Mouse (Mus musculus): ENCODE data around the gene Gpr1. TPM values are rescaled to one million over a fixed set of nuclear protein-coding genes. Genes with fewer than 3 reads are reported as not detected.
"Not testable (repeated sequence)": the region's sequence is repeated elsewhere in the genome, so short reads cannot be mapped to it uniquely, and the experiment has no call there.

Gpr1 gene
- total RNA-seq, 1 experiment: 1.3 TPM

DNA sequence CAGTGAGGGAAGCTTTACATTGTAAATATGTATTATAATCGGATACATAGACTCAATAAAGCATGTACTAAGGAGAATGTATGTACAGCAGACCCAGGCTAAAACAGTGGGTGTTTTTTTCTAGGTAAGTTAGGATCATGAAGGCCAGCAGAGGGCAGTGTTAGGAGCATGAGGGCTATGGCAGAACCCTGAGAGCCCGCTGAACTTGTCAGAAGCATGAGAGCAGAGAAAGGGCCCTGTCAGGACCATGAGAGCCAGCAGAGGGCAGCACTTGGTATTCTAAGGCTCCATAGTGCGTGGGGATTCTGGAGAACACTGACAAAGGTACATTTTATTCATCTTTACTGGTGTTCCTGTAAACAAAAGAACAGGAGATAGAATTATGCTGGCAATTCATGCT lies 33.3 kb downstream of the Gpr1 start:
- TF ChIP-seq HCFC1 (IDR thresholded peaks at IDR 0.05; ENCODE audit: borderline replicate concordance, insufficient read depth, low read length) (no peak), ZC3H11A (IDR thresholded peaks at IDR 0.05; ENCODE audit: borderline replicate concordance, low read depth, low read length) (peak; percentile 31; the same call in 1 of the 2 replicates), ZNF384 (IDR thresholded peaks at IDR 0.05; ENCODE audit: low read depth, low read length) (peak; percentile 85), CHD2 (IDR thresholded peaks at IDR 0.05; ENCODE audit: low read depth, low read length) (no peak)
- in situ Hi-C loops (cut with MboI; ENCODE audit: low sequenced_read_pairs in 2 of 2, unreplicated experiment in 2 of 2): no loop called here
- H3K9me3 ChIP-seq (ENCODE audit: control insufficient read depth, insufficient read depth, low read depth, low read length): no peaks in the 10 kb centered on the region
- peaks cover 25% of the 10 kb centered on the region for H3K36me3 ChIP-seq (ENCODE audit: control insufficient read depth, insufficient read depth, low read length, poor library complexity, severe bottlenecking)
- H3K27ac ChIP-seq (ENCODE audit: insufficient read depth, low read depth, low read length, poor library complexity, severe bottlenecking): no peak overlapping the region
- H3K4me3 ChIP-seq (ENCODE audit: insufficient read depth in 1 of 2, low read depth in 1 of 2, low read length in 2 of 2, poor library complexity in 1 of 2, severe bottlenecking in 1 of 2): no peak overlapping the region
- H3K9ac ChIP-seq (ENCODE audit: insufficient read depth, low read depth, low read length, poor library complexity, severe bottlenecking): no peak overlapping the region
- no peaks in the 10 kb centered on the region for H3K4me1 ChIP-seq (ENCODE audit: control insufficient read depth in 2 of 2, insufficient read depth in 2 of 2, low read length in 2 of 2, poor library complexity in 1 of 2)
- DNase-seq (ENCODE audit: low read depth, low spot score): peak; percentile 98

DNA sequence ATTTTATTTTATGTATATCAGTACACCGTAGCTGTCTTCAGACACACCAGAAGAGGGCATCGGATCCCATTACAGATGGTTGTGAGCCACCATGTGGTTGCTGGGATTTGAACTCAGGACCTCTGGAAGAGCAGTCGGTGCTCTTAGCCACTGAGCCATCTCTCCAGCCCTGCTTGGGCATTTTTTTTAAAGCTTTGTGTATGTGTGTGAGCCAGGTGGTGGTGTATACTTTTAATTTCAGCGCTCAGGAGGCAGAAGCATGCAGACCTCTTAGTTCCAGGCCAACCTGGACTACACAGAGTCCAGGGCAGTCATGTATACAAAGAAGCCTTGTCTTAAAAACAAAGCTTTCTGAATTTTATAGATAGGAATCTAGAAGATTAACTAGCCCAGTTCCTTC lies 33.8 kb downstream of the Gpr1 start:
- H3K9ac ChIP-seq (ENCODE audit: insufficient read depth, low read depth, low read length, poor library complexity, severe bottlenecking); H3K4me3 ChIP-seq (ENCODE audit: insufficient read depth in 1 of 2, low read depth in 1 of 2, low read length in 2 of 2, poor library complexity in 1 of 2, severe bottlenecking in 1 of 2); in situ Hi-C loops (cut with MboI; ENCODE audit: low sequenced_read_pairs in 2 of 2, unreplicated experiment in 2 of 2); H3K27ac ChIP-seq (ENCODE audit: insufficient read depth, low read depth, low read length, poor library complexity, severe bottlenecking); H3K4me1 ChIP-seq (ENCODE audit: control insufficient read depth in 2 of 2, insufficient read depth in 2 of 2, low read length in 2 of 2, poor library complexity in 1 of 2); H3K9me3 ChIP-seq (ENCODE audit: control insufficient read depth, insufficient read depth, low read depth, low read length); DNase-seq (ENCODE audit: low read depth, low spot score): not testable (repeated sequence)
- peaks cover 25% of the 10 kb centered on the region for H3K36me3 ChIP-seq (ENCODE audit: control insufficient read depth, insufficient read depth, low read length, poor library complexity, severe bottlenecking)

DNA sequence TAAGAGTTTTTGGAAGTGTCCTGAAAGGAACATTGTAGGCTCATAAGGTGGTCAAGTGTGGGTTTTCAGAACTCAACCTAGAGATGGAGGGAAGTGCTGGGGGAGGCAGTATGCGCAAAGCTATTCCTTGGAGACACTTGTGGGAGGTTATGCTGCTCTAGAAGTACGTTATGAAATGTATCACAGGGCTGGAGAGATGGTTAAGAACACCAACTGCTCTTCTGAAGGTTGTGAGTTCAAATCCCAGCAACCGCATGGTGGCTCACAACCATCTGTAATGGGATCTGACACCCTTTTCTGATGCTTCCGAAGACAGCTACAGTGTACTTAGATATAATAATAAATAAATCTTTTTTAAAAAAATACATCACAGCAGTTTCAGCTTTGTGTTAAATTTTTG lies 34.2 kb downstream of the Gpr1 start:
- no peak for DNase-seq (ENCODE audit: low read depth, low spot score)
- in situ Hi-C loops (cut with MboI; ENCODE audit: low sequenced_read_pairs in 2 of 2, unreplicated experiment in 2 of 2): no loop called here
- Histone ChIP-seq H3K9me3 (ENCODE audit: control insufficient read depth, insufficient read depth, low read depth, low read length) (no peaks in the 10 kb centered on the region), H3K4me3 (ENCODE audit: insufficient read depth in 1 of 2, low read depth in 1 of 2, low read length in 2 of 2, poor library complexity in 1 of 2, severe bottlenecking in 1 of 2) (no peak overlapping the region), H3K36me3 (ENCODE audit: control insufficient read depth, insufficient read depth, low read length, poor library complexity, severe bottlenecking) (peaks cover 25% of the 10 kb centered on the region), H3K27ac (ENCODE audit: insufficient read depth, low read depth, low read length, poor library complexity, severe bottlenecking) (no peak overlapping the region), H3K9ac (ENCODE audit: insufficient read depth, low read depth, low read length, poor library complexity, severe bottlenecking) (no peak overlapping the region), H3K4me1 (ENCODE audit: control insufficient read depth in 2 of 2, insufficient read depth in 2 of 2, low read length in 2 of 2, poor library complexity in 1 of 2) (no peaks in the 10 kb centered on the region)
- TF ChIP-seq MAFK (IDR thresholded peaks at IDR 0.05; ENCODE audit: insufficient read depth, low read depth, low read length) (no peak), CHD2 (IDR thresholded peaks at IDR 0.05; ENCODE audit: low read depth, low read length) (no peak), HCFC1 (IDR thresholded peaks at IDR 0.05; ENCODE audit: borderline replicate concordance, insufficient read depth, low read length) (no peak), ZNF384 (IDR thresholded peaks at IDR 0.05; ENCODE audit: low read depth, low read length) (no peak), ZC3H11A (IDR thresholded peaks at IDR 0.05; ENCODE audit: borderline replicate concordance, low read depth, low read length) (no peak)

GRCm38 (mm10) chr1:63178308-63178707 lies 36.0 kb downstream of the Gpr1 start:
- no peaks in the 10 kb centered on the region for H3K4me1 ChIP-seq (ENCODE audit: control insufficient read depth in 2 of 2, insufficient read depth in 2 of 2, low read length in 2 of 2, poor library complexity in 1 of 2)
- H3K9me3 ChIP-seq (ENCODE audit: control insufficient read depth, insufficient read depth, low read depth, low read length): no peaks in the 10 kb centered on the region
- H3K9ac ChIP-seq (ENCODE audit: insufficient read depth, low read depth, low read length, poor library complexity, severe bottlenecking): peak overlapping the region; percentile 99; the same call in 1 of the 2 replicates
- in situ Hi-C loops (cut with MboI; ENCODE audit: low sequenced_read_pairs in 2 of 2, unreplicated experiment in 2 of 2): no loop called here
- no peak for TF ChIP-seq ZC3H11A (IDR thresholded peaks at IDR 0.05; ENCODE audit: borderline replicate concordance, low read depth, low read length)
- TF ChIP-seq MAFK (IDR thresholded peaks at IDR 0.05; ENCODE audit: insufficient read depth, low read depth, low read length): no peak
- TF ChIP-seq ZNF384 (IDR thresholded peaks at IDR 0.05; ENCODE audit: low read depth, low read length): no peak
- TF ChIP-seq CHD2 (IDR thresholded peaks at IDR 0.05; ENCODE audit: low read depth, low read length): no peak
- H3K4me3 ChIP-seq (ENCODE audit: insufficient read depth in 1 of 2, low read depth in 1 of 2, low read length in 2 of 2, poor library complexity in 1 of 2, severe bottlenecking in 1 of 2): peak overlapping the region; percentile 95 to 98
- DNase-seq (ENCODE audit: low read depth, low spot score): no peak
- H3K36me3 ChIP-seq (ENCODE audit: control insufficient read depth, insufficient read depth, low read length, poor library complexity, severe bottlenecking): peaks cover 25% of the 10 kb centered on the region
- H3K27ac ChIP-seq (ENCODE audit: insufficient read depth, low read depth, low read length, poor library complexity, severe bottlenecking): no peak overlapping the region; the same call in 1 of the 2 replicates

DNA sequence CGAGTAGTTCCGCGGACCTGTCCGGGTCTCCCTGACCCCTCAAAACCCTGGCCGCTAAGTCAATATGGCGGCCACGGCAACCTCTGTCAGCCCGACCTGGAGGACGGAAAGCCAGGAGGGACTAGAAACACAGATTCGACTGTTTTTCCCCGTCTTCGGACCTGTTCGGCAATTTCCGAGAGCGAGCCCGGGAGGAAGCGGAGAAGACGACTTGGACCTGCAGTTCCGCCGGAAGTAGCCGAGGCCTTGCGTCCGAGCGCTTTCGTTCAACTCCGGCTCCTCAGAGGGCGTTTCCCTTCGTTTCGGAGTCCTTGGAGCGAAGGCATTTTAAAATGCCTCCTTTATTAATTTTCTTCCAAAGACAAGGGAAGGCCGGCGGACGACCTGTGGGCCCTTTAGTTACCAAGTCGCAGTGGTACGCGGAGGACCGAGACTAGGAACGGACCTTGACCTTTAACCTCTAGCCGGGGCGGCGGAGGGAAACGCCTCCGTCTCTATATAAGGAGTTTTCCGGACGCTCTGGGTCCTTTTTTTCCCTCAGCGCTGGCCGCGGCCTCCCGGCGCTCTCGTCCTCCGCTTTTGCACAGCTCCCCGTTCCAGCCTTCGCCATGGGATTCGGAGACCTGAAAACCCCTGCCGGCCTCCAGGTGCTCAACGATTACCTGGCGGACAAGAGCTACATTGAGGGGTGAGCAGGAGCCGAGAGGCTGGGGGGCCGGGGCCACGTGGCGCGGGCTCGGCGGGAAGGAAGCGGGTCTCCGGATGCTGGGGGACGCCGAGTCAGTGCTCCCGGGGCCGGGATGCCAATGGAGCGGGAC lies 37.5 kb downstream of the Gpr1 start, which contains the start of the genes Eef1b2 and Ndufs1:
TSS of gene Eef1b2 (plus strand) at position 222 of the 818 bp plus-strand sequence.
TSS of gene Ndufs1 (minus strand) at position 230 of the 818 bp plus-strand sequence.
- peak; percentile 70; the same call in 1 of the 2 replicates for TF ChIP-seq ZNF384 (IDR thresholded peaks at IDR 0.05; ENCODE audit: low read depth, low read length)
- TF ChIP-seq MAFK (IDR thresholded peaks at IDR 0.05; ENCODE audit: insufficient read depth, low read depth, low read length): no peak
- TF ChIP-seq CHD2 (IDR thresholded peaks at IDR 0.05; ENCODE audit: low read depth, low read length): peak; percentile 96
- peak; percentile 91 for TF ChIP-seq HCFC1 (IDR thresholded peaks at IDR 0.05; ENCODE audit: borderline replicate concordance, insufficient read depth, low read length)
- no peak for TF ChIP-seq ZC3H11A (IDR thresholded peaks at IDR 0.05; ENCODE audit: borderline replicate concordance, low read depth, low read length)
- no peaks in the 10 kb centered on the region for H3K4me1 ChIP-seq (ENCODE audit: control insufficient read depth in 2 of 2, insufficient read depth in 2 of 2, low read length in 2 of 2, poor library complexity in 1 of 2)
- DNase-seq (ENCODE audit: low read depth, low spot score): peak; percentile 92
- H3K4me3 ChIP-seq (ENCODE audit: insufficient read depth in 1 of 2, low read depth in 1 of 2, low read length in 2 of 2, poor library complexity in 1 of 2, severe bottlenecking in 1 of 2): peak within 1 kb of the TSS; percentile 95 to 98
- in situ Hi-C loops (cut with MboI; ENCODE audit: low sequenced_read_pairs in 2 of 2, unreplicated experiment in 2 of 2): no loop called here
- H3K9me3 ChIP-seq (ENCODE audit: control insufficient read depth, insufficient read depth, low read depth, low read length): no peaks in the 10 kb centered on the region
- H3K27ac ChIP-seq (ENCODE audit: insufficient read depth, low read depth, low read length, poor library complexity, severe bottlenecking): peak within 1 kb of the TSS; percentile 85
- peak within 1 kb of the TSS; percentile 99 for H3K9ac ChIP-seq (ENCODE audit: insufficient read depth, low read depth, low read length, poor library complexity, severe bottlenecking)
- H3K36me3 ChIP-seq (ENCODE audit: control insufficient read depth, insufficient read depth, low read length, poor library complexity, severe bottlenecking): peaks cover 27% of the 10 kb centered on the region

All from ES-E14 (cell line).